Mouse (Mus musculus) cerebellum, postnatal 36 days (tissue): ENCODE results near the gene Tle3.

Experiments used
- DNase-seq, 2 experiments: peaks; one replicate each; pipeline ENCODE4 v3.0.0; 2021 to 2022; ENCODE audit warnings: mixed read lengths in 2 of 2

Gene Tle3

DNA sequence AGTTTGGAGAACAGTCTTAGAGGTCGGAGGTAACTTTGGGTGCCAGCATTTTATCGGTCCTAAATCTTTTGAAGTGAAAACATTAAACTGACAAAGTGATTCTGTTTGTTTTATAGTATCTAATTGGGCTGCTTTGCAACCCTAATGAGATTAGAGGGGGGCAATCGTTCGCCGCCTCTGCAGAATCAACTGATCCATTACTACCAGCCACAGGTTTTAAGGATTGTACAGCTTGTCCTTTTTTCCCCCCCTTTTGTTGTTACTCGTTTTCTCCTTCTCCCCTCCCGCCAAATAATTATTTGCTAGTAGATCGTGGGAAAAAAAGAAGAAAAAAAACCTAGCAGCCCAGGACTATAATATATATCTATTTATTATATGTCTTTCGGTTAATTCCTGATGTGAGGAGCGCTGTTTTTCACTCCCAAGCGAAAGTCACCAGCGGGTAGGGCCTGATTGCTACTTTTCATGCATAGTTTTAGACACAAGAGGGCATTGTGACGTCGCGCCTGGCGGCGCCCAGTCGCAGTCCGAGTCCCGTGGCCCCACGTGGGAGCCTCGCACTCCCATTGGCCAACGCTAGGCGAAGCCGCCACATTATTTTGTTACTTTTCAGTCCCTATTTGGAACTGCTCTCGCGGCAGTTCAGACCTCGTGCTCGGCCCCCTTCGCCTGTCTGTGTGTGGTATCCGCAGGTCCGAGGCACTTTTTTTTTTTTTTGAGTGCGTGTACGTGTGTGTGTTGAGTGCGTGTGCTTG, at the start of gene Tle3:
Gene Tle3 (plus strand): TSS at position 612 of the 755 bp plus-strand sequence.
- DNase-seq = peak; percentile 99

DNA sequence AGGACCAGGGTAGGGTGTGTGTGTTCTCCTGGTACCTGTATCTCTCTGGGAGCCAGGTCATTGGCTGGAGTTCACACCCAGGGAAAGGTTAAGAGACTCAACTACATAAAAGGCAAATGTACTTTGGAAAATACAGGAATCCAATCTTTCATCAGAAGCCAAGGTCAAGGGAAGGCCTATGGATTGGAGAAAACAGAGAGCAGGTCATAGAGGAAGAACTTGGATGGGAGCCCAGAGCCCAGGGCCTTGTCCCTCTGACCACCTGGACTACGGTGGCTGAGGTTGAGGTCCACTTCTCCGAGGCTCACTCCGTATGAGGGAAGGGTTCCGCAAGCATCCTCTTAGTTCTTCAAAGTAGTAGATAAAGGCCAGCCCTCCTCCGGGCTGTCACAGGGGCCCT, 48.9 kb upstream of the Tle3 start:
- no peak for DNase-seq

DNA sequence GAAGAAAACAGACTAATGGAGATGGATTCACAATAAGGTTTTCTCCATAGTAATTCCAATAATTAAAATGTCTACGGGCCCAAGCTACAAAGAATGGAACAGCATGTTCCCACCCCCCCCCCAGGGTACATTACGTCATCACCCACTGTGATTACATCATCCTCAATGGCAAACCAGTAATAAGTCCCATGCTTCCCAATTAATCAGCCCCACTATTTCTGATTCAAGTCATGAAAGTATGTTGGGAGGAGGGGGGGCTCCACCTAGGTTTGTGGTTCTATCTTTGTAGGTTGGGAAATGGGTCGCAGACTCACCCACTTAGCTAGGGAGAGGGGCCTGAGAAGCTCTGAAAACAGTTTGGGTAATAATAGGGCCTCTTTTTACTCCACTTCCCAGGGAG, 48.3 kb upstream of the Tle3 start:
- no peak for DNase-seq

DNA sequence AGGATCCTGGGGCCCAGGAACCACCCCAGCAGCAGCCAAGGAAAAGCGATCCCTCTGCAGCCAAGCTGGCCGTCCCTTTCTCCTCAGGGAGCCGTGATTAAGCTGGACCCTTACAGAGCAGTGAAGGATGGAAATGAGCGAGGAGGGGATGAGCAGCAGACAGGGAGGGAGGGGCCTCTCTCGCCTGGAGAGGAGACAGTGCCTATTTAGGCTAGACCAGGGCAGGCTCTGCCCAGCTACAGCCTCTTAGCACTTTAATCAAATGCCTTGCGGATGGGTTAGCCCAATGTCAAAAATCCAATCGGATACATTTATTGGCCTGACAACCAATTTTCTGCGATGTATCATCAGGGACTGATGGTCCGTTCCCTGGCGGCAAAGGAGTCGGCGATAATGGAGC, 47.8 kb upstream of the Tle3 start:
- no peak for DNase-seq

DNA sequence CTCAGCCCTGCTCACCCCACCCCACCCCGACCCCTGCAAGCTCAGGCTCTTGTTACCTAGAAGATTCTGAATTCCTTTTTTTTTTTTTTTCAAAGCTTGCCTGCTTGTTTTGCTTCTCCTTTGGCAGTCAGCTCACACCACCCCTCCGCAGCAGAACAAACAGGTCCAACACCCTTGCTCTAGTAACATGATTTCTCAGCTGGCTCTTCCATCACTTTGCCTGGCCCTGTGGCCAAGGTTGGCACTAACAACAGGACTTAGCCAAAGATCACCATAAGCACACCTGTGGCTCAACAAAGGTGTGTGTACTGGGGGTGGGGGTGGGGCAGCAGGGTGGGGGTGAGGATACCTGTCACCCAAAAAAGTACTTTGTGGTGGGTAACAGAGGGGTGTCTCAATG, 47.2 kb upstream of the Tle3 start:
- DNase-seq = no peak

DNA sequence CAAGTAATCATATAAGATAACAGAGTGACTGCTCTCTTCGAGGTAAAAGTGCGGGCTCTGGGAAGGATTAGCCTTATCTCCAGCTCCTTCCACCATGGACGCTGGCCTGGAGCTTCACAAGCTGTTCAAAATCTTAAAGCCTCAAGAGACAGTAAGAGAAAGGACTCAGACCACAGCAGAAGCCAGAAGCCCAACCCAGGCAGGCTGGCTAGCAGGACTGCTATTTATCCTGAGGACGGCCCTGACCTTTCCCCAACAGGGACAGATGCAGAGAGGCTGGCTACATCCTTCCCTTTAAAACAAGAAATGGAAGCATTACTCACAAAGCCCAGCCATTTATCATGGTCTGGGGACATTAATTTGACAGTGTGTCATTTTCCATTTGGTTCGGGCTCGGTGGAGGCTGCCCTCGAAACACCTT, 46.2 kb upstream of the Tle3 start:
- no peak for DNase-seq

DNA sequence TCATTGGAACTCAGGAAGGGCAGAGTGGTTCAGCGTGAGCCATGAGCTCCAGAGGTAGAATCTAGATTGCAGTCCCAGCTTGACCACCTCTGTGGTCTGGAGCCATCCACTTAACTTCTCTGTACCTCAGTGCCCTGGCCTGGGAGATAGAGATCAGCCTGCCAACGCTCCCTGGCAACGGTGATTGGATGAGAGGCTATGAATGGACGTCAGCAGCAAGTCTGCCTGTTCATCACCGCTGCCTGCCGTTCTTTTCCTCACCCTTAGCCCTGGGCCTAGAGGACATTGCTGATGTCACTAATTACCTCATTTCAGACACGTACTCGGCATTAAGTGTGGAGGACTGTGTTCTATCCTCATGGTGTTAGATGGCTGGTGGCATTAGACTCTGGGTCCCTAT, 45.2 kb upstream of the Tle3 start:
- DNase-seq = no peak

DNA sequence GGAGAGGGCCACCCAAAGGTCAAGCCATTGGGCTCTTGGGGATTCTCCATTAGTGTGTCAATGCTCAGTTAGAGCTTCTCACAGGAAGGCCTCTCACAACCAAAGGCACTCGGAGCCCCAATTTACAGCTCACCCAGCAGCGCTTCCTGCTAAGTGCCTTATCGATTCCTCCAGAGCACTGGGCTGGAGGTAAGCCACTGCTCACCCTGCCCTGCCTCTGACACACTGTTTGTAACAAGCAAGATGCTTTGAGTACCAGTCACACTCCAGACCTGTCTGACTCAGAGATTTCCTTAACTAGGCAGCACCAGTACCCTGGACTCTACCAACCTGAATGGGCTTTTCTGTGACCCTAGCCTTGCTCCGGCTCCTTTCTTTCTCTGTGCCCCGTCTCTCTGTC, 44.0 kb upstream of the Tle3 start:
- DNase-seq = no peak

DNA sequence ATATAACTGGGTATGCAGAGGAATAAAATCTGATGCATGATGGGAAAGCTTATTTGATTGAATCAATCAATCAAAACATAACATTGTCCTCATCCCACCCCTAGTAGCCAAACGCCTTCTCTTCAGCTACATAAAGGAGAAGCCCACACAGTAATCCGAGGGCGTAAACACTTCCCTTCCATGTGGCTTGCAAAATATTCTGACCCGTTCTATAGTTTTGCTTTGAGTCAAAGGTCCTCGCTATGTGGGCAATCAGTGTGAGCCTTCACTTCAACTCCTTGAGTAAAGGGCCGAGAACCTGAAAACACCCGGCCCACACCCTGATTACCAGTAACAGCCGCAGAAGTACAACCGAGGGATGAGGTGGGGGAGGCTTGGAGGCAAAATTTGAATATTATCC, 41.4 kb upstream of the Tle3 start:
- no peak for DNase-seq

DNA sequence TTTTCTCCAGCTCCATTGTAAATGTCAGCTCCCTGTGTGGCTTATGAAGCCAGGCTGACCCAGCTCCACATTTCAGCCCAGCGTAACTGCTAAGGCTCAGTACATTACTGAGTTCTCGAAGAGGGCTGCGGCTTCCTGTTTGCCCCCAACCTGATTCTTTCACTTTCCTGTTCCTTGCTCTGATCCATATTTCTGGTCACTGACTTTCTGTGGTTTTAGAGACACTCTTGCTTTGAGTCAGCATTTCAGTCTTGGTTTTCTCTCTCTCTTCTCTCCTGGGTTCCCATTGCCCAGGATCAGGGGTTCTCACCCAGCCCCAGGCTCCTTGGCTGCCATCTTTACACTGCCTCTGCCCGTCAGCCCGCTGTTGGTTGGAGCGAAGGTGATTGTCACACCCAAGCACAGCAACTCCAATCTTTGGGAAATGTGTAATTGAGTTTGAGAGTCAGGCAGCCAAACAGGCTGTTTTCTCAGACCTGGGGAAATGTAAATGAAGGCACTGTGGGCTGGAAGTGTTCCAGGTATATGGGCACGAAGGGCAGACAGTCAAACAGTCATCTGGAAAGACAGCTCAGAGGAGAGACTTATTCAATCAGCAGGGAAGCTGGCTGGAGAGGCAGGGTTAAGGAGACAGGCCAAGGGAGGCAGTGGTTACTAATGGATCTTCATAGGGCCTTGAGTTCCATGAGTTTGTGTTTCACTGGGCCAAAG, 39.8 kb upstream of the Tle3 start:
- DNase-seq = no peak

DNA sequence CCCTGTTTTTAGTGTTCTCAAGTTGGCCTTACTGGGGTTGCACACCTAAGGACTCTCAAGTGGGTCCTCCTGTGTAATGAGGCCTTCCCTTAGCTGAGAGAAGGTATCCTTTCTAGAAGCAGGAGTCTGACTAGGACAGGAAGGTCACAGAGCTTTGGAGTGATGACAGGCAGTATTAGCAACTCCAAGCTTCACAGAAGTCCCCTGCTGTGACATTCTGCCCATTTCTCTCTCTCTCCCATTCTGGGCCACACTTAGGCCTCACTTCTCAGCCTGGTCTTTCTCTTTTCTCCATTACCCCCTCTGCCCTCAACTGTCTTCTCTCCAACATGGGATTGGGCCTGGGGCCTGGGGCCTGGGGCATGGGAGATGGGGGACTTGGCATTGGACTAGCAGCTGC, 36.0 kb upstream of the Tle3 start:
- no peak for DNase-seq

DNA sequence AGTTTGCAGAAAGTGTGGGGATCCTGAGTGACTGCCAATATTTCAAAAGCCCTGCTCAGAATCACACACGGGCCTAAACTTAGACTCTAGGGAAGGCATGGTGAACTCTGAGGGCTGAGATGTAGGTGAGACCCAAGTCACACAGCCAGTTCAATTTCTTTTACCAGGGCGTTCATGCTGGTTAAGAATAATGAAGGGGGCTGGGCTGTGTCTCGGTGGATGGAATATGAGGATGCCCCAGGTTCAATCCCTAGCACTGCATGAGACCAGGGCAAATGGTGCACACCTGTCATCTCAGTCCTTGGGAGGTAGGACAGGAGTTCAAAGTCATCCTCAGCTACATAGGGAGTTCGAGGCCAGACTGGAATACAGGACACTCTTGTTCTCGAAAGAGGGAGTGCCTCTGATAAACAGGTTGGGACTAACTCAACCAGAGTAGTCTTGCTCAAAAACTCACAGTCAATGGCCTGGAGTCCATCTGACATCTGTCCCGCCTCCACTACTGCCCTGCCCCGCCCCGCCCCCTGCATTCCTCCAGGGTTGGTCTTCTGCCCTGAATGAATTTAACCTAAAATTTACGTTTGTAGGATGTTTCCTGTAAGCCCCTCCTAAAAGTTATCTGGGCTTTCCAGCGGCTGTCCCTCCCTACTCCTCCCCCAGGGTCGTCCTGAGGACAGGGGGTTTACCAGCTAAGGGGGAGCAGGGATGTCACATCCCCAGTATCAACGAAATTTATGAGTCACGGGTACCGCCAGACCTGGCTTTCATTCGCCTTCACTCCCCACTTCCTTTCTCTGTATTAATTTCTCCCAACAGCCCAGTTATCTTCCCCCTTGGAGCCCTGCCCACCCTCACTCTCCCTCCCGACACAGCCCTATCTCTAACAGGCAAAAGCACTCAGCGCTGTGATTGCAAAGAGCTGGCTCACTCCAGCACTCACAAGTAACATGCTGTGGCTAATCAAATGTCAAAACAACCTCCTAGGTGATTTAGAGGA, 35.3 kb upstream of the Tle3 start:
- DNase-seq = no peak

DNA sequence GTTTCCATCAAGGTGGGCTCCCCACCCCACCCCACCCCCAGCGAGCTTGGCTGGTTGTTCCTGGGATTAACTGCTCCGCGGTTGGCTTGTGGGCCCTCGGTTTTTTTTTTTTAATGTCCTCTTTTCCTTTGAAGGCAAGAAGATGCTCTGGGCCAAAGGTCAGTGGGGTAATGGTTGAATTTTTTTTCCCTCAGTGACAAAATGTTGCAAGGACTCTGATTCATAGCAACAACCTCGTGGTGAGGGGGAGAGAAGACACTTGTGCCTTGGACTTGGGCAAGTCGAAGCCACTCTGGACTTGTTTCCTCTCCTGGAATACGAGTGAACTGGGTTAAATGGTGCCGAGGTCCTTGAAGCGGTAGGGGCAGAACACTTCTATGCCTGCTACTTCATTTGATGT, 34.5 kb upstream of the Tle3 start:
- no peak for DNase-seq

DNA sequence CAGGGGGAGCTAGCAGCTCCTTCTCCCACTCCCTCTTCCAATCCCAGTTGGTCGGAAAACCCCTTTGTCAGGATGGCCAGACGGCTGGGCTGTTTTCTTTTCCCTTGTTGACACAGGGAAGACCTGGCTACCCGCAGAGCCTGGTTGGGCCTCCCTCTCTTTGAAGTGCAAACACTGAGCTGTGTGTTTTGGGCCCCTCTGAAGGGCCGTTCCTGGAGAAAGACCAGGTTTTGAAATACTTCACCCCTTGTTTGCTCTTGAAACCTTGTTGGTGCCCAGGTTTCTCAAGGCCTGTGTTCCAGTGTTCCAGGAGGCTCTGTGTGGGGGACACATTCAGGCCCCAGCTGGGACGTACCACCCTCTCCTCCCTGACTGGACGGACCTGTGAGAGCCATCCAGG, 32.9 kb upstream of the Tle3 start:
- no peak for DNase-seq

DNA sequence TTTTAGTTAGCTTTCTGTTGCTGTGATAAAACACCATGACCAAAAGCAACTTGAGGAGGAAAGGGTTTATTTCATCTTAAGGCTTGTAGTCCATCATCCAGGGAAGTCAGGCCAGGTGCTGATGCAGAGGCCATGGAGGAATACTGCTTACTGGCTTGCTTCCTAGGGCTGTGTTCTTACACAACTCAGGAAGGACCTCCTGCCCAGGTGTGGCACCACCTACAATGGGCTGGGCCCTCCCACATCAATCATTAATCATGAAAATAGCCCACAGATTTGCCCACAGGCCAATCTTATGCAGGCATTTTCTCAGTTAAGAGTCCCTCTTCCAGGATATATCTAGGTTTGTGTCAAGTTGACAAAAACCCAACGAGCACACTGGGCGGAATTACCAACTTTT, 31.8 kb upstream of the Tle3 start:
- no peak for DNase-seq

DNA sequence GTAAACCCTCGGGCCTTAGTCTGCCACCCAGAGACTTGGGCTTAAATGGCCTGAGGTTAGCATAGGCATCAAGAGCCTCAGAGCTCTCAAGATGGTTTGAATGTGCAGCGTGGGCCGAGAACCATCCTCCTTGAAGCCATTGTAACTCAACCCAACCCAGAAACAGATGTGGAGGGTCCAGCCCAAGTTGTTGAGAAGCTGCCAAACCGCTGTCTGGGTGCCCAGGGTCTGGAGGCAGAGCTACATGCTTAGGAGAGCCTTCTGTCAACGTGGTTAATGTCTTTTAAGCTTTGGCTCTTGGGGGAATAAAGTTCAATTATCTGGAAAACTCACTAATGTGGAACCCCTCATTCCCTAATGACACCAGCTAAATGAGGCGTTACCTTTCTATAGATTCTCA, 29.9 kb upstream of the Tle3 start:
- DNase-seq = no peak

DNA sequence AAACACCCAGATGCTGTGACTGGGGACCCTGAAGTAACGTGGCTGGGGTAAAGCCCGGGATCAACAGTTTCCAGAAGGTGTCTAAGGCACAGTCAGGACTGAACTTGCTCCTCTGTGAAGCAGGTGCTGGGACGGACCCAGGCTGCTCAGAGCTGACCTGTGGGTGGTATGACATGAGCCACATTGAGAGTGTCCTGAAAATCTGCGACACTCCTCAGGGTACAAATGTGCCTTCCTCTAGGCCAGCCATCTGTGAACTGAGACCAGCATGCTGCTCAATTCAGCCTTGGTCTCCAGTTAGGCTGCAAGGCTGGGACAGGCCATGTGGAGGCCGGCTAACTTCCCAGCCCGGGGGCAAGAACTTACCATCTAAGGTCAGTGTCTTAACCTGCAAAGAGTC, 27.5 kb upstream of the Tle3 start:
- DNase-seq = no peak

DNA sequence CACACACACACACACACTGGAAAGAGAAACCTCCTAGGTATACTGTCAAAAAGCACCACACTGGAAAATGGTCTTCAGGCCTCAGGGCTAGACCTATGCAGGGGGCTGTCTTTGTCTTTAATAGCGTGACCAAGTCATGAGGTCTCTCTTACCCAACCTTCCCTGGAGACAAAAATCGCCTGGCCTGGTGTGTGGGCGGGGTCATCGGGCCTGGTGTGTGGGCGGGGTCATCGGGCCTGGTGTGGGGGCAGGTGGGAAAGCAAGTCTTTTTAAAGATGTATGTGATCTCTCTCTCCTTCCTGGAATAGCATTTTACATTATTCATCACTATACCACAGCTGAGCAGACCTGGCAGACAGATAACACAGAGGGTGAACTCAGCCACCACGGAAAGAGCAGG, 25.2 kb upstream of the Tle3 start:
- no peak for DNase-seq

DNA sequence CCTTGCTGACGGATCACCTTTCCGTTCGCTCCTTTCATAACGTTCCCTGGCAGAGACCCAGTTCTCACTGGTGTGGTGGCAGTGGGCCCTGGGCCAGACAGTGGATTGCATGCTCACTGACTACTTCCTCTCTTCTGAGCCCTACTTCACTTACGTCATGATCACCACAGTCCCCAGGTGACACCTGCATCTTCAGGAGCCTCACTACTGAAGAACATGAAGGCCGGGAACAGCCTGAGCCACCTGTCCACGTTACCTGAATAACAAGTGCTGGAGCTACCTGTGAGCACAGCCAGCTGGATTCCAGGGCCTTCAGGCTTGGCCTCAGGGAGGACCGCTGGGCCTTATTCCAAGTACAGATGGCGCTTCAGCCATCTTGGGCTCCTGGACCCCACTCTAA, 24.1 kb upstream of the Tle3 start:
- DNase-seq = peak; percentile 33 to 34

DNA sequence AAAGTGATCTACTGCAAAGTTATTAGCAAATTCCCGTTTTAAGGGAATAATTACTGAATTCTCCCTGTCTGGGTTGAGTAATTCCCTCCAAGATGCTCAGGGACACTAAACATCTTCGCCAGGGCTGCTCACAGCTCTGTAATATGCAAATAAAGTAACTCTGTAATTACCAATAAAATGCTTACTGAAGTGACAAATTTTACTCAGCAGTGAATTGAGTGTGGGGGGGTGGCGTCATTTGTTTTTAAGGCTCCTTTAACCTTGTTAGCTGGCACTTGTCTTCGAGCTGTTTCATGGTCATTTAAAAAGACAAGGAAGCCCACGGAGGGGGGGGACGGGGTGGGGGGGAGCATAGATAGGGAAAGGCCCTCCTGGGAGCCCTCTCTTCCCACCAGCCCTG, 23.6 kb upstream of the Tle3 start:
- DNase-seq = no peak

DNA sequence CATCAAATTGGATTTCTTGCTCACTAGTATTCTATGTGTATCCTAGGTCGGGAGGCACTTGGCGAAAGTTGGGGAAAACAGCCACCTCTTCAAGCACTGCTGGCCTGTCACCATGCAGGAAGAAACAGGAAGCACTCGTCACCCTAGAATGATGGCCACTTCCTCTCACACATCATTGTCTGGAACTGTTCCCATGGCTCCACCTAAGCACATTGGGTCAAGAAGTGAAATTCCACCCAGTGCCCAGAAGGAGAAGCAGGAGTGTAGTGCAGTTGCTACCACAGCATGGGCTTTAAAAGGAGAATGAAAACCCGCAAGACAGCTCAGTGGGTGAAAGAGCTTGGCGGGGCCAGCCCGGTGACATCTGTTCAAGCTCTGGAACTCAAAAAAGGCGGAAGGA, 22.5 kb upstream of the Tle3 start:
- DNase-seq = no peak

DNA sequence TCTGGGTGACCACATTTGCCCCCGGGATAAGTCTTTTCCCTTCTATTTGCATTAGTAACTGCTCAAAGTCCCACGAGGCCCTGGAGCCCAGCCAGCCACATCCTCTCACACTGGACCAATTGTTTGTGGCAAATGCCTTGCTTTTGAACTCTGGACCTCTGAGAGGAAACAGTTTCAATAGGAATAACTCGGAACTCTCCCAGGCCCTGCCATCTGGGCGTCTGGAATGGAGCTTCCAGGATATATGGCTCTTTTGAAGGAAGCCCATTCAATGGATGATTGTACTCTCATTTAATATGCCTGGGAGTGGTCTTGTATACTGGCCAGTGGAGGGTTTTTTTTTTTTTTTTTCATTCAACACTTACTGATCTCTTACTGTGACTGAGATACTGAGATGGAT, 21.0 kb upstream of the Tle3 start:
- no peak for DNase-seq

DNA sequence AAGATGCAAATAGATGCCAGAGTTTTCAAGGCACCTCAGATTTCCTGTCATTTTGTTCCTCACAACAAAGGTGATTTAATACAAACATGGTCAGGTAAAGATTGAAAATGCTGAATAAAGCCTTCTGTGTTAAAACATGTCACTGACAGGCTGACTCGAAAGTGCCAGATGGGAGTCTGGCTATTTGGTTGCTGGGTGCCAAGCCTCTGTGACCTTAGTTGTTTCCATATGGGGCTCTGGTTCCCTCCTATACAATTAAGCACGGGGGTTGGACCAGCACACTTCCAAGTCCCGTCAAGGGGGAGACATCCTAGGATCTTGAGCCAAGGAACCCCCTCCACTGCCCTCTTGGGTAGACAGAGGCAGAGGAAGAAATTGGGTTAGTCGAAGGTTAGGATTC, 13.2 kb upstream of the Tle3 start:
- DNase-seq = peak in 1 of 2 experiments; percentile 29

DNA sequence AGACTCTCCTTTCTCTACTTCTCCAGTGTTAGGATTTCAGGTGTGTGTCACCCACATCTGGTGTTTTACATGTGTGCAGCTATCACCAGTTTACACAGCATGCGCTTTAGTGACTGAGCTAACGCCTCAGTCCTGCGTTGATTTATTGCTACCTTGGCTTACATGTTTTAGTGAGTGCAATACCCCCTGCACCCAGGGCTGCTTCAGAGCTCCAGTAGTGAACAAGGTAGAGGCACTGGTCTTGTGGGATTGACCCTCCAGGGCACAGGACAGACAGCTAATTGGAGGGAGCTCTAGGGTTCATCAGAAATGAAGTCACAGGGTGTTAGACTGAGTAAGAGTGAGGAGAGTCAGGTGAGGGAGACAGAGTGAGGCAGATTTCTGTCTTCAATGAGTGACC, 12.4 kb upstream of the Tle3 start:
- DNase-seq = no peak
